Mouse (Mus musculus) embryonic facial prominence, embryonic 12.5 days (tissue): ENCODE data around the gene Spint1. TPM values are rescaled to one million over a fixed set of nuclear protein-coding genes. Genes with fewer than 3 reads are reported as not detected.

ENCODE experiments used
- ATAC-seq: fragments of 200-750 bp; cut with Nextera tagmentation; 2 replicates; pipeline ENCODE4 v1.8.0; 2017; ENCODE audit not compliant: insufficient number of reproducible peaks, insufficient read depth, low FRiP score, low TSS enrichment
- H3K27ac ChIP-seq: fragments of 300-500 bp; sonication (generic); 2 replicates; pipeline ENCODE4 v1.5.1; 2016; ENCODE audit warnings: mild to moderate bottlenecking
- H3K27me3 ChIP-seq: fragments of 300-500 bp; sonication (generic); 2 replicates; pipeline ENCODE4 v1.6.1; 2016; ENCODE audit warnings: mild to moderate bottlenecking, moderate library complexity
- H3K36me3 ChIP-seq: fragments of 300-500 bp; sonication (generic); 2 replicates; pipeline ENCODE4 v1.6.1; 2016; ENCODE audit warnings: mild to moderate bottlenecking
- H3K4me1 ChIP-seq: fragments of 300-500 bp; sonication (generic); 2 replicates; pipeline ENCODE4 v1.6.1; 2016
- H3K4me2 ChIP-seq: fragments of 300-500 bp; sonication (generic); replicated peaks from 2 replicates; pipeline ENCODE4 v1.6.1; 2016; ENCODE audit warnings: mild to moderate bottlenecking, moderate library complexity
- H3K4me3 ChIP-seq: fragments of 300-500 bp; sonication (generic); 2 replicates; pipeline ENCODE4 v1.5.1; 2016; ENCODE audit warnings: mild to moderate bottlenecking
- H3K9ac ChIP-seq: fragments of 300-500 bp; sonication (generic); 2 replicates; pipeline ENCODE4 v1.6.1; 2016; ENCODE audit warnings: mild to moderate bottlenecking, moderate library complexity
- H3K9me3 ChIP-seq: fragments of 300-500 bp; sonication (generic); 2 replicates; pipeline ENCODE4 v1.6.1; 2016; ENCODE audit warnings: mild to moderate bottlenecking, moderate library complexity
- WGBS: fragments of 180-500 bp; shearing (Covaris S2); methylation state at CpG from one replicate; pipeline ENCODE4 v1.1.7; 2016; 5-methylcytosine and 5-hydroxymethylcytosine counted together
- polyA plus RNA-seq: library from polyadenylated mRNA; unstranded; fragments of >200 nt; fragmentation: Nextera tagmentation; extraction: Ambion mirVana; gene quantifications from 2 replicates; pipeline ENCODE4 v1.2.1, GENCODE M21; 2016

Gene Spint1
- polyA plus RNA-seq, 1 experiment from 2014 or later: 10.6 TPM

GRCm38 (mm10) chr2:119276926-119277325, 39.8 kb downstream of the Spint1 start:
- H3K4me2 ChIP-seq: no peak overlapping the region
- no peak overlapping the region for H3K4me3 ChIP-seq
- no peak for ATAC-seq
- H3K4me1 ChIP-seq: no peaks in the 10 kb centered on the region
- no peaks in the 10 kb centered on the region for H3K9me3 ChIP-seq
- 80% methylated on average over 7 of the region's 7 CpGs for WGBS
- no peak overlapping the region for H3K27ac ChIP-seq
- H3K27me3 ChIP-seq: no peaks in the 10 kb centered on the region
- no peak overlapping the region for H3K9ac ChIP-seq
- H3K36me3 ChIP-seq: no peaks in the 10 kb centered on the region

GRCm38 (mm10) chr2:119277810-119278209, 40.6 kb downstream of the Spint1 start:
- Histone ChIP-seq H3K27ac (no peak overlapping the region), H3K9me3 (no peaks in the 10 kb centered on the region), H3K4me1 (no peaks in the 10 kb centered on the region), H3K9ac (no peak overlapping the region), H3K4me3 (no peak overlapping the region), H3K36me3 (no peaks in the 10 kb centered on the region), H3K4me2 (no peak overlapping the region), H3K27me3 (no peaks in the 10 kb centered on the region)
- 89% methylated on average over 23 of the region's 23 CpGs for WGBS
- no peak for ATAC-seq

- H3K9me3 ChIP-seq: no peaks in the 10 kb centered on the region
- no peaks in the 10 kb centered on the region for H3K36me3 ChIP-seq
- H3K9ac ChIP-seq: no peak overlapping the region
- no peak overlapping the region for H3K4me2 ChIP-seq
- no peaks in the 10 kb centered on the region for H3K27me3 ChIP-seq
- H3K4me3 ChIP-seq: no peak overlapping the region
- H3K27ac ChIP-seq: no peak overlapping the region
- WGBS: 87% methylated on average over 7 of the region's 7 CpGs
- H3K4me1 ChIP-seq: no peaks in the 10 kb centered on the region
- no peak for ATAC-seq
Measured at GRCm38 (mm10) chr2:119281899-119282565, 44.9 kb downstream of the Spint1 start.

GRCm38 (mm10) chr2:119287372-119287771, 50.2 kb downstream of the Spint1 start:
- Histone ChIP-seq H3K27me3 (no peaks in the 10 kb centered on the region), H3K4me3 (no peak overlapping the region), H3K9ac (no peak overlapping the region; the same call in 1 of the 2 replicates), H3K4me2 (no peak overlapping the region), H3K27ac (no peak overlapping the region), H3K4me1 (peaks cover 7% of the 10 kb centered on the region), H3K36me3 (peaks cover 22% of the 10 kb centered on the region), H3K9me3 (no peaks in the 10 kb centered on the region)
- no peak for ATAC-seq
- WGBS: 90% methylated on average over 5 of the region's 5 CpGs

GRCm38 (mm10) chr2:119288270-119288882, 51.2 kb downstream of the Spint1 start, which contains the start of gene Vps18:
Vps18 (plus strand) TSS chr2:119288740.
- 1% methylated on average over 31 of the region's 31 CpGs for WGBS
- peak within 1 kb of the TSS; percentile 90 for H3K4me2 ChIP-seq
- ATAC-seq: peak; percentile 90

GRCm38 (mm10) chr2:119289014-119289416, 51.9 kb downstream of the Spint1 start:
- Histone ChIP-seq H3K4me3 (peak overlapping the region; percentile 76), H3K4me2 (peak overlapping the region; percentile 90), H3K9me3 (no peaks in the 10 kb centered on the region), H3K4me1 (peaks cover 7% of the 10 kb centered on the region), H3K27ac (no peak overlapping the region), H3K9ac (peak overlapping the region; percentile 88), H3K27me3 (no peaks in the 10 kb centered on the region), H3K36me3 (peaks cover 39% of the 10 kb centered on the region)
- WGBS: 3% methylated on average over 11 of the region's 11 CpGs
- no peak for ATAC-seq

More at GRCm38 (mm10) chr2:119288270-119288882, 51.2 kb downstream of the Spint1 start, which contains the start of gene Vps18:
- H3K4me3 ChIP-seq: peak within 1 kb of the TSS; percentile 76
- H3K27ac ChIP-seq: no peak within 1 kb of the TSS
- peaks cover 7% of the 10 kb centered on the region for H3K4me1 ChIP-seq
- H3K36me3 ChIP-seq: peaks cover 32% of the 10 kb centered on the region
- H3K27me3 ChIP-seq: no peaks in the 10 kb centered on the region
- H3K9me3 ChIP-seq: no peaks in the 10 kb centered on the region
- peak within 1 kb of the TSS; percentile 88 for H3K9ac ChIP-seq

- Histone ChIP-seq H3K27ac (no peak overlapping the region), H3K27me3 (no peaks in the 10 kb centered on the region), H3K9me3 (no peaks in the 10 kb centered on the region), H3K4me1 (peaks cover 7% of the 10 kb centered on the region), H3K4me3 (no peak overlapping the region), H3K4me2 (no peak overlapping the region), H3K36me3 (peaks cover 64% of the 10 kb centered on the region), H3K9ac (no peak overlapping the region)
- no peak for ATAC-seq
- WGBS: 89% methylated on average over 5 of the region's 5 CpGs
Measured at GRCm38 (mm10) chr2:119292281-119292680, 55.1 kb downstream of the Spint1 start.

GRCm38 (mm10) chr2:119292852-119293251, 55.7 kb downstream of the Spint1 start:
- H3K4me1 ChIP-seq: peaks cover 7% of the 10 kb centered on the region
- H3K9me3 ChIP-seq: no peaks in the 10 kb centered on the region
- peaks cover 70% of the 10 kb centered on the region for H3K36me3 ChIP-seq
- H3K27ac ChIP-seq: no peak overlapping the region
- WGBS: 94% methylated on average over 17 of the region's 17 CpGs
- H3K4me2 ChIP-seq: no peak overlapping the region
- no peaks in the 10 kb centered on the region for H3K27me3 ChIP-seq
- H3K4me3 ChIP-seq: no peak overlapping the region
- H3K9ac ChIP-seq: no peak overlapping the region; the same call in 1 of the 2 replicates
- ATAC-seq: no peak

- Histone ChIP-seq H3K27me3 (no peaks in the 10 kb centered on the region), H3K36me3 (peaks cover 74% of the 10 kb centered on the region), H3K27ac (no peak overlapping the region), H3K4me3 (no peak overlapping the region), H3K4me1 (peaks cover 7% of the 10 kb centered on the region), H3K9me3 (no peaks in the 10 kb centered on the region), H3K9ac (no peak overlapping the region), H3K4me2 (no peak overlapping the region)
- 94% methylated on average over 17 of the region's 17 CpGs for WGBS
- ATAC-seq: no peak
Measured at GRCm38 (mm10) chr2:119293311-119293710, 56.1 kb downstream of the Spint1 start.

GRCm38 (mm10) chr2:119293776-119294390, 56.7 kb downstream of the Spint1 start:
- 92% methylated on average over 34 of the region's 34 CpGs for WGBS

GRCm38 (mm10) chr2:119294411-119294810, 57.2 kb downstream of the Spint1 start:
- H3K27me3 ChIP-seq: no peaks in the 10 kb centered on the region
- no peak overlapping the region for H3K4me3 ChIP-seq
- no peak overlapping the region for H3K27ac ChIP-seq
- ATAC-seq: no peak
- H3K4me2 ChIP-seq: no peak overlapping the region
- no peaks in the 10 kb centered on the region for H3K9me3 ChIP-seq
- peaks cover 84% of the 10 kb centered on the region for H3K36me3 ChIP-seq
- WGBS: 91% methylated on average over 18 of the region's 18 CpGs
- no peak overlapping the region for H3K9ac ChIP-seq
- H3K4me1 ChIP-seq: peaks cover 4% of the 10 kb centered on the region

More at GRCm38 (mm10) chr2:119293776-119294390, 56.7 kb downstream of the Spint1 start:
- H3K9ac ChIP-seq: no peak overlapping the region
- H3K4me2 ChIP-seq: no peak overlapping the region
- H3K4me3 ChIP-seq: no peak overlapping the region
- no peak overlapping the region for H3K27ac ChIP-seq
- H3K27me3 ChIP-seq: no peaks in the 10 kb centered on the region
- no peak for ATAC-seq
- peaks cover 7% of the 10 kb centered on the region for H3K4me1 ChIP-seq
- peaks cover 79% of the 10 kb centered on the region for H3K36me3 ChIP-seq
- no peaks in the 10 kb centered on the region for H3K9me3 ChIP-seq

GRCm38 (mm10) chr2:119296756-119297155, 59.6 kb downstream of the Spint1 start:
- peaks cover 69% of the 10 kb centered on the region for H3K36me3 ChIP-seq
- H3K4me1 ChIP-seq: peaks cover 9% of the 10 kb centered on the region
- 94% methylated on average over 12 of the region's 12 CpGs for WGBS

More at GRCm38 (mm10) chr2:119296756-119297155, 59.6 kb downstream of the Spint1 start:
- no peak overlapping the region for H3K4me2 ChIP-seq
- no peak overlapping the region for H3K4me3 ChIP-seq
- no peak for ATAC-seq
- H3K9me3 ChIP-seq: no peaks in the 10 kb centered on the region
- H3K27ac ChIP-seq: no peak overlapping the region
- H3K27me3 ChIP-seq: no peaks in the 10 kb centered on the region
- H3K9ac ChIP-seq: no peak overlapping the region
